Mouse (Mus musculus): ENCODE data around the gene Akap7.

DNA sequence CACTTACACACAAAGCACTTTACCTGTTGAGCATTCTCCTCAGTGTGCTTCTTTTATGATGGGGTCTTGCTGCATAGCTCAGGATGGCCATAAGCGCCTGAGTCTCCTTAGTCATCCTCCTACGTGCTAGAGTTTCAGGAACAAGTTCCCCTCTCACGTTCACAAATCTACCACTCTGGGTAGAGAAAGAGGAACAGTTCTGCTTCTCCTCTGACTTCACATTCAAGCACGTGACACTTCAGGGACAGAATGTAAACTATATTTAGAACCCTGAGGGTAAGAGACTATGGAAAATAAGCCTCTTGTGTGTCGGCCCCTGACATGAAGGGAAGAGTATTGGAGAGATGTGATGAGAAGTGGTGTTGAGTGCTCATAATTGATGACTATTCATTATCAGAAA is 10.7 kb upstream of the Akap7 start:
- no peak for TF ChIP-seq GATA1 (IDR thresholded peaks at IDR 0.05; ENCODE audit: borderline replicate concordance, low read length)
- no peak for TF ChIP-seq FLI1 (IDR thresholded peaks at IDR 0.05; ENCODE audit: low read length)
